Mouse (Mus musculus): ENCODE measurements around the gene Etnk1.

- TF ChIP-seq CTCF (IDR thresholded peaks at IDR 0.05; ENCODE audit: low read depth, low read length) = no peak
- no peak for TF ChIP-seq GATA1 (IDR thresholded peaks at IDR 0.05; ENCODE audit: borderline replicate concordance, low read length)
These were observed 62.9 kb downstream of the Etnk1 start for GRCm38 (mm10) chr6:143229906-143230305.
